In genomic region chr9:21768511-21769411, GRCm38 (mm10) we compare ENCODE assay signal across 9 mouse cellular contexts. TPM values are rescaled to one million over a fixed set of nuclear protein-coding genes. Genes with fewer than 3 reads are reported as not detected.
DNase-seq lines count a peak whose midpoint lies in the region; TF ChIP-seq lines count a peak whose summit lies in the region.
"Had no signal": no experiment of that assay in that cellular context is flagged by ENCODE, and none has a peak within 500 bp of the region (broad histone marks: within the 10 kb centered on the region; RNA-seq: fewer than 3 reads in every experiment).

No protein-coding gene starts in this region.

- H3K4me1 ChIP-seq in spleen, adult 2 months (ENCODE audit: control insufficient read depth, insufficient read depth, insufficient read length): no peaks in the 10 kb centered on the region

- DNase-seq in spleen, adult 2 months (ENCODE audit: low read depth in 1 of 2, low spot score in 2 of 2): no peak
- DNase-seq in spleen, postnatal 4 days (ENCODE audit: low spot score in 2 of 2): no peak
- DNase-seq in fibroblast of lung, adult 2 months (ENCODE audit: low read depth): peak; percentile 79
- peak; percentile 50 for DNase-seq in heart, postnatal 25 days (ENCODE audit: low spot score)
- peak; percentile 46 to 68 for DNase-seq in lung, postnatal 4 days
- no peak for DNase-seq in spleen, postnatal 36 days (ENCODE audit: low spot score in 2 of 2)
- no peak for DNase-seq in adrenal gland, adult 18-20 months (ENCODE audit: low spot score in 2 of 2)
- DNase-seq in left cerebral cortex, postnatal 36 days (ENCODE audit: low spot score in 2 of 2): no peak

- no peak overlapping the region for H3K4me3 ChIP-seq in spleen, adult 2 months (ENCODE audit: extremely low read depth, insufficient read depth, insufficient read length)
- H3K4me3 ChIP-seq: megakaryocyte, embryonic 14.5 days had no signal

- intact Hi-C loops in heart, postnatal 25 days (cut with DNase I): no loop called here
- intact Hi-C loops in left cerebral cortex, postnatal 36 days (cut with DNase I): no loop called here

- no peak for TF ChIP-seq CTCF in spleen, adult 2 months (IDR thresholded peaks at IDR 0.05; ENCODE audit: extremely low read depth, insufficient read depth, insufficient read length, insufficient replicate concordance)

- peak overlapping the region; percentile 39; the same call in 1 of the 2 replicates for H3K27ac ChIP-seq in spleen, adult 2 months (ENCODE audit: insufficient read depth, low read length)

- TF ChIP-seq POLR2A in spleen, adult 2 months (IDR thresholded peaks at IDR 0.05; ENCODE audit: low read depth, low read length): no peak

- H3K36me3 ChIP-seq in spleen, adult 2 months (ENCODE audit: control insufficient read depth, insufficient read depth, low read length): no peaks in the 10 kb centered on the region

- 88% methylated on average over 13 of the region's 13 CpGs for WGBS in spleen, adult 2 months

- no peaks in the 10 kb centered on the region for H3K27me3 ChIP-seq in spleen, adult 2 months (ENCODE audit: control insufficient read depth, insufficient read depth, low read length)

RNA-seq across cellular contexts. Expression of gene Spc24, which starts 8.7 kb away (rescaled TPM):
- 9.0 and 11.6 TPM in 2 replicates for polyA plus RNA-seq in spleen, adult 2 months (2012; rRNA removed)
- total RNA-seq in heart, postnatal 25 days (2021): 1 to 10 TPM; 3.2 to 4.0 TPM
- 1 to 10 TPM in 1 of 2 experiments, under 1 TPM in 1; 0.56 to 1.1 TPM for total RNA-seq in adrenal gland, adult 18-20 months (2021)
- 1 to 10 TPM; 1.5 TPM for total RNA-seq in left cerebral cortex, postnatal 36 days (2021)

RNA-seq across cellular contexts. Expression of gene Kank2, which starts 29.8 kb away (rescaled TPM):
- 15.4 and 19.8 TPM in 2 replicates for polyA plus RNA-seq in spleen, adult 2 months (2012; rRNA removed)
- total RNA-seq in heart, postnatal 25 days (2021): 10 to 100 TPM; 52.5 to 58.0 TPM
- total RNA-seq in adrenal gland, adult 18-20 months (2021): 10 to 100 TPM; 31.1 to 31.3 TPM
- total RNA-seq in left cerebral cortex, postnatal 36 days (2021): 1 to 10 TPM; 6.5 to 8.4 TPM

RNA-seq across cellular contexts. Expression of gene Ldlr, which starts 45.5 kb away (rescaled TPM):
- polyA plus RNA-seq in spleen, adult 2 months (2012; rRNA removed): 19.4 and 23.6 TPM in 2 replicates
- 1 to 10 TPM; 2.7 to 3.1 TPM for total RNA-seq in heart, postnatal 25 days (2021)
- total RNA-seq in adrenal gland, adult 18-20 months (2021): 100 to 1,000 TPM; 135 to 173 TPM
- total RNA-seq in left cerebral cortex, postnatal 36 days (2021): 10 to 100 TPM; 16.1 to 21.0 TPM

Comparison
In these comparisons a context has a peak if more than half of its experiments do, and no peak if none do; other contexts are left out.
1. DNase-seq: peak in fibroblast of lung, adult 2 months (single experiment), heart, postnatal 25 days (single experiment) and lung, postnatal 4 days (2 of 2); none in spleen, adult 2 months (0 of 2), spleen, postnatal 4 days (0 of 2), spleen, postnatal 36 days (0 of 2), adrenal gland, adult 18-20 months (0 of 2) and left cerebral cortex, postnatal 36 days (0 of 2).
2. RNA of gene Ldlr, which starts 45.5 kb away (total RNA-seq): 135 to 173 TPM in adrenal gland, adult 18-20 months; 16.1 to 21.0 TPM in left cerebral cortex, postnatal 36 days and 2.7 to 3.1 TPM in heart, postnatal 25 days; every median in the first group is over 4 times any median in the second.